Mouse (Mus musculus): ENCODE data around the gene Slfn5. TPM values are rescaled to one million over a fixed set of nuclear protein-coding genes. Genes with fewer than 3 reads are reported as not detected.
"Not testable (repeated sequence)": the region's sequence is repeated elsewhere in the genome, so short reads cannot be mapped to it uniquely, and the experiment has no call there.

Gene Slfn5
- 10 to 100 TPM; 30.9 to 39.7 TPM for total RNA-seq (2021)
- long read RNA-seq, experiment 1, full-length matches to known transcripts: 4 of 20 reads
- long read RNA-seq, experiment 1, partial matches to known transcripts: 5 of 20 reads
- long read RNA-seq, experiment 1, other reads (novel, unspliced or antisense): 11 of 20 reads
- long read RNA-seq, experiment 2: 0 reads

DNA sequence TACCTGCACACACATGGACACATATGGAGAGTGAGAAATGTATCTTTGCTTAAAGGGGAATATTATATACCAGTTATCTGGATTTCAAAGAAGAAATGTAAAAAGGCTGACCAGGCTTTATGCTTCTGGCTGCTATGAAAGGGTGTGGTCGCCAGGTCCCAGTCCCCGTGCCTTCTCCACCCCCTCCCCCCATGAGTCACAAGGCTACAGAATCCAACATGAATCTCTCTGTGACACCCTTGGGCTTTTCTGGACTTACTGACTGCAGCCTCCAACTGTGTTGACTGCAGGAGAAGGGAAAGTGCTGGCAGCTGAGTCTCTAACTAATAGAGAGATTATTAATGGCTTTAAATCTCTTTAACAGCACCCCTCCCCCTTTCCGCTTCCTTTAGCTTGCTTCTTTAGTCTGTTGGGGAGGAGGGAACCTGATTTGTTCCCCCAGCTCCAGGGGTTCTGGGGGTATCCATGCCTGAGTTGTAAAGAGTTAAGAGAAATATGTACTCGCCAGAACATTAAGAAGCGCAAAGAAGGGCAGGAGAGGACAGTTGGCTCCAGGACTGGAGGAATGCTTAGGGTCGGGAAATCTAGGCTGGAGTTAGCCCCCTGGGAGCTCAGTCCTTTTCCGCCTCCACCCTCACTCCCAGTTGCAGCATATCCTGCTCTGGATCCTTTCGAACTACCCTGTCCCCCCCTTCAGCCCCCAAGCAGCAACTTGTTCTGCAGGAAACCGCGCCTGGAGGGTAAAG, at the start of gene Slfn5:
Gene Slfn5, plus strand, starts transcription at position 614 of the 746 bp plus-strand sequence.
- DNase-seq: peak in 1 of 2 experiments; percentile 54

DNA sequence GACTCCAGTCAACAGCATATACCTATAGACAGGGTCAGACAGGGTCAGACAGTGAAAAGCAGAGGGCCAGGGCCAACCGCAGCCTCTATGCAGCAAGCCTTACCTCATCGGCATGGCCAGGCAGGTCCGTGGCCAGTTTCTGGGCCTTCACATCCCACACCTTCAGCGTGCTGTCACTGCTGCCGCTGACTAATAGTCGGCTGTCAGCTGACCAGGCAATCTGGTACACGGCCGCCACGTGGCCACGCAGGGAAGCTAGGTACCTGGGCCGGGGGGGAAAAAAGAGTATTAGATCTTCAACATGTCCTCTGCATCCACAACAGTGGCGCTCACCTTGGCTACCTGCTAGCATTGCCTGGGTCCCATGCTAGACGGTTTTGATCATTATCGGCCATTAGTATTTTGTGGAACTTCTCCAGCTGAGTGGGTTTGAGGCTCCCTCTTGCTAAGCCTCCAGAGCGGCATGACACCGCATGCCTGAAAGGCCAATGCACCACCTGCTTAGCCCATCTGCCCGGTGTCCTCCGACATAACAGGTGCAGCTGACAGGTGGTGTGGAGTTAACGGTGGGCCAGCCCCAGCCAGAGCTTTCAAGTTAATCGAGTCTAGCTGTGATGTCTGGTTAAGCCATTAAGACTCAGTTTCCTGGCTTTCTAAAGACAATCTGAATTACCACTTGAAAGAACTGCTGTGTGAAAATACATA, 49.4 kb upstream of the Slfn5 start:
- no peak for DNase-seq

DNA sequence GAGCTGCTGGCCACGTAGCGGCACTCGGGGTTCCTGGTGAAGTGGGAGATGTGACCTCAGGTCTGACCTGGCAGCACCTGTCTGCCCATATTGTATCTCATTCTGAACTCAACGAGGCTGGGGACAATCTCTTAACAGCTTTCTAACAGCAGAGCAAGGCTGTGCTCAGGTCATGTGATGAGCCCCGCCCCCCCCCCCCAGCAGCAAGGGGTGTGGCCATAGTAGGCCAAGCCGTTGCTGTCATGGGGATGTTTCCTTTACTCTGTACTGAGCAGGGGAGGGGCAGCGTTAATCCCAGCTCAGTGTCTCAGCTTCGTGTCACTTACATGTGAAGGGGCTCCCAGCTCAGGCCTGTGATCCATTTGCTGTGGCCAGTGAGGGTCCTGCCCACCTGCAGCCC, 46.2 kb upstream of the Slfn5 start:
- no peak for DNase-seq

DNA sequence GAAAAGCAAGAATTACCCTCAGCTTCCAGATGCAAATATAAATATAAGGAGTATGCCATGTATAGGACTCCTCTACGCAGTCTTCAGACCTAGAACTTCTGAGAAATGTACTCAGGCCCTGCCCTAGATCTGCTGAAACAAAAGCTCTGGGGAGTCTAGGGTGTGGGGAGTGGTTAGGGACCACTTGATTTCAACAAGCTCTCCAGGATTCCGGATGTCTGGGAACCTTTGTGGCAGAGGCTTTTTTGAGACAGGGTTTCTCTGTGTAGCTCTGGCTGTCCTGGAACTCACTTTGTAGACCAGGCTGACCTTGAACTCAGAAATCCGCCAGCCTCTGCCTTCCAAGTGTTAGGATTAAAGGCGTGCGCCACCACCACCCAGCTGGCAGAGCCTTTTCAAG, 45.3 kb upstream of the Slfn5 start:
- no peak for DNase-seq

DNA sequence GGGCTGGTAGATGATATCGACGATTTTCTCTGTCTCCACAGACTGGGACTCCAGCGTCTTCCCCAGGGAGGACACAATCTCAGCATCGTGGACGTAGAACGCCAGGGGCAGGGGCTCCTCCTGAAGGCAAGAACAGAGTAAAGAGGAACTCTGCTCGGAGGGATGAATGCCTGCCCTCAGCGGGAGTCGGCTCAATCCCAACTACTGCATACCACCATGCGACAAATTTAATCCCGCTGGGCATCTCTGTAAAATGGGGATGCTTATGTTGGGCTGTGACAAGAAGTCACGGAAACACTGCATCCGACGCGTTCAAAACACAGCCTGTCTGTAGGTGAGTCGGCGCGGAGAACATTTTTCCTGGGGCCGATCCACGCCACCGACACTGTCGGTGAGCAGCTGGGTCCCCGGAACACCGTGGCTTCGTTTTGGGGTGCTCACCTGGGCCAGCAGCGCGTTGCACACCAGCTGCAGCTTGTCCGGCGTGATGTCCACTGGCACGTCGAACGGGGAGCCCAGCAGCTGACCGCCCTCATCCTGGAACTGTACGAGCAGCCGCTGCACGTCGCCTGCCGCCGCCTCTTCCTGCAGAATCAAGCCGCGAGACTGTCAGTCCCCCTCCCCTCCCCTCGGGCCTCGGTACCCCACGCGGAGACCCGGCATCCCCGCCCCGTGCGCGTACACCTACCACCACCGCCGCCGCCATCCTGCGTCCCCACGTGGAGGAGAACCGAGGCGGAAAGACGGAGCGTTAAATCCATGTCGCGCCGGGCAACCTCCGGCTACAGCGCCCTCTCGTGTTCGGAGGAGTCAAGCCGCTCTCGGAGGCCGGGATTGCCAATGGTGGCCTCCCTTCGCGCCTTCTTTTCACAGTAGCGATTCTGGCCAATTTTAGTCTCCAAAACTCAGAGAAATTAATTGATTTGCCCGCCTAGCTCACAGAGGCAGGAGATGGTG, 43.2 kb upstream of the Slfn5 start, which contains the start of gene Nle1:
Gene Nle1, minus strand, starts transcription at position 761 of the 957 bp plus-strand sequence.
- DNase-seq: peak; percentile 93 to 94

DNA sequence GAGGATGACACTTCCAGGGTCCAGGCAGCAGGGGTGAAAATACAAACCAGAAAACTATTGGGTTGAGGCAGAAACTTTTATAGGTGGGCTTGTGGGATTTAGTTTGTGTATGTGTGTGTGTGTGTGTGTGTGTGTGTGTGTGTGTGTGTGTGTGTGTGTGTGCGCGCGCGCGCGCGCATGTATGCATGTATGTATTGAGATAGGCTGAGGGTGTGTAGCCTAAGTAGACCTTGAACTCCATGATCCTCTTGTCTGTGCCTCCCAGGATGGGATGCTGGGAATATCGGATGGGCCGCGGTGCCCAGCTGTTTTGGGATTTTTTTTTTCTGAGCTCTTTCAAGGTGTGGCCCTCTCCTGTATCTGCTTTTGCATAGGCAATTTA, 42.5 kb upstream of the Slfn5 start:
- DNase-seq: no peak

DNA sequence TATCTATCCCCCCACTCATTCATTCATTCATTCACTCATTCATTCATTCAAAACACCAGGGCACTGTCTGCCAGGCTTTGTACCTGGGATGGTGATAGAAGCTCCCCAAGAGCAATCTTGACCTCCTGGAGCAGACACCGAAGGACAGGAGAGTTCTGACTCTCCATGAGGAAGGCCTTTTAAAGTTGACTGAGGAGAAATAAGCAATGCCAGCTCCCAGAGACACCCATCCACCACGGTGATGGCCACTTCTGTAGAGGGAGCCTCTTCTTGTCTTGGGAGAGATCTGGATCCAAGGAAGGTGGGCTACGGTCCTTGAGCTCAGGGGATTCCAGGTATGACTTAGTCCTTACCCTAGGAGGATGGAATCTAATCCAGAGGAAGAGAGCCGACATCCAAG, 40.9 kb upstream of the Slfn5 start, which contains the start of gene Unc45b:
Gene Unc45b, plus strand, starts transcription at position 301 of the 400 bp plus-strand sequence.
- DNase-seq: no peak

DNA sequence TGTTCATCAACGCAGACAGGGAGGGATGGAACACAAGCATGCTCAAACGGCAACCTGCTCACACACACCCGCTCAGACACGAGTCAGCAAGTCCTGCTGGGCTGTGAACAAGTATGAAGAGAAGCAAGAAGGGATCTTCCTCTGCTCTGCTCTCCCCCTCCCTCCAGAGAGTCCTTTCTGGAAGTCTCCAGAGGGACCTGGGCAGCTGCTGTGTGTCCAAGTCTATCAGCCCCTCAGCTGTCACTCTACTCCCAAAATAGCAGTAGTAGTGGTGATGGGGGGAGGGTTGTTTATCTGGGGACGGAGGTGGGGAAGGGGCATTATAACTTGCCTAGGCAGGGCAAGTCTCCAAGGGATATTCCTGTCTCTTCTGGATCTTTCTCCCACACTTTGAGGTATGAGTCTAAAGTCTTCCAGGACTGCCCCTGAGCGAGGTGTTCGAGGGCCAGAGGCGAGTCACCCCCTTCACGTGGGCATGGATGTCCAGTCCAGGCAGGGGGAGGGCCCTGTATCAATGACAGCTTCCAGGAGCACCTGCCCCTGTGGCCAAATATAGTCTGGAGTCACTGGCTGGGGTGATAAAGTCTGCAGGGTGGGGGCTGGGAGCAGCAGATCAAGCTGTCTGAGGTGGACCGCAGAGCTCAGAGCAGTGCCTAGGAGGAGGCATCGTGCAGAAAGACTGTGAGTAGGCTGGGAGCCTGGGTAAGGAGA, 40.3 kb upstream of the Slfn5 start:
- no peak for DNase-seq

DNA sequence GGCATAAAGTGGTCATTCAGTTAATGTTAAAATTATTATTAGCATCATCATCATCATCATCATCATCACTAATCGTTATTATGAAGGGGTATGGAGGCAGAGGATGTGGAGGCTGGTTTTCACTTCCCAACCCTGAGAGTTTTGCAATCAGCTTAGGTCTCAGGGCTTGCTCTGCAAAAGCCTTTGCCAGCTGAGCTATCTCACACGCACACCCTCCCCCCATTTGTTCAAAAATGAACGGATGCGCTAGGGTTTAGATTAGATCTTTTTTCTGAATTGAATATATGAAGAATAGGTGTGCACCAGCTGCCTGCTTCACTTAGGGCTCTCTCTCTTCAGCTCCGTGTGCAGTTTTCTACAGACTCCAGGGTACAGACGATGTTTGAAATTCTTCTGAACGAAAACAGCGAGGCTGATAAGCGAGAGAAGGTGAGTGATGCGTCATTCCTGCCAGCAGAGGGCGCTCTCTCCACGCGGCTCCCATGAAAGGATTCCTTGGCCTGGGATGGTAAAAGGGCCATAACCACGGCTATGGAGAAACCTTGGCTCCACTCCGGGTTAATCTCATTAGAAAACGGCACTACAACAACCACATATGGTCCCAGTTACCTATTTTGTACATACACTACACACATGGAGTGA, 36.3 kb upstream of the Slfn5 start:
- peak; percentile 76 to 85 for DNase-seq

DNA sequence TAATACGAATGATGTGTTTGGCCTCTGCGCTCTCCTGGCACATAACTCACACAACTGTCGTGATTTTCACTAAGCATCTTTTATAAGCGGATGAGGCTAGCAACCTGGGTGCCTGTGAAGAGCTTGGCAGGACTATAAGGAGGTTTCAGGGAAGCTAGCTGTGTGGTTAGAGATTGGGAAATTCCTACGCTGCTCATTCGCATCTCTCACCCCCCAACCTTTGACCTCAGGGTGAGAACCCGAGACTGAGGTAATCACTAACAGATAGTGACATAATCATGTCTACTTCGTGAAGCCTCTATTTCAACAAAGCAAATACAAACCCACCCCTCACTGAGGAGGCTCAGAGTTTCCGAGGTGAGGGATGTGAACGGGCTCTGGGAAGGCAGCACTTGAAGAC, 30.4 kb upstream of the Slfn5 start:
- no peak for DNase-seq

DNA sequence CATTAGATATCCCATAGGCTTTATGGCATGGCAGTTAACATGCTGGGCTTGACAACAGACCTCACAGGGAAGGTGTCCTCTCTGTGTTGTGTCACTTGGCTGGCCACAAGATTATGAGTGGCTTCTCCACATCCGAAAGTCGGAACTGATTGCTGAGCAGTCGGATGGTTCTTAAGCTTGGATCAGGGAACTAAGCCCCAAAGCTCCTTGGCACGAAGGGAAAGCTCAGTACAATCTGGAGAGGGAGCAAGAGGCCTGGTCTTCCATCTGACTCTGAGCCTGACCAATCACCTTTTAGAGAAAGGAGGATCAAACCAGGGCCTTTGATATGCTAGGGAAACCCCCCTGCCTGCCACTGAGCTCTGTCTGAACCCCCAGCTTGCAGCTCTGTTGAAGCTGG, 29.5 kb upstream of the Slfn5 start:
- no peak for DNase-seq

DNA sequence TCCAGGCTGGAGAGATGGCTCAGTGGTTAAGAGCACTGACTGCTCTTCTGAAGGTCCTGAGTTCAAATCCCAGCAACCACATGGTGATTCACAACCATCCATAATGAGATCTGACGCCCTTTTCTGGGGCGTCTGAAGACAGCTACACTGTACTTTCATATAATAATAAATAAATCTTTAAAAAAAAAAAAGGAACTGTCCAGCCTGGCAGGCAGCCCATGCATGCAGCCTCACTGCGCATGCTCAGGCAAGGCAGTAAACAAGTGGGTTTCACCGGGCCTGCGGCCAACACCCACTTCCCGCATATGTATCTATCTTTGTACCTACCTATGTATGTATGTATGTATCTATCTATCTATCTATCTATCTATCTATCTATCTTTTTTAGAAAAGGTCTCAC, 27.2 kb upstream of the Slfn5 start:
- not testable (repeated sequence) for DNase-seq

DNA sequence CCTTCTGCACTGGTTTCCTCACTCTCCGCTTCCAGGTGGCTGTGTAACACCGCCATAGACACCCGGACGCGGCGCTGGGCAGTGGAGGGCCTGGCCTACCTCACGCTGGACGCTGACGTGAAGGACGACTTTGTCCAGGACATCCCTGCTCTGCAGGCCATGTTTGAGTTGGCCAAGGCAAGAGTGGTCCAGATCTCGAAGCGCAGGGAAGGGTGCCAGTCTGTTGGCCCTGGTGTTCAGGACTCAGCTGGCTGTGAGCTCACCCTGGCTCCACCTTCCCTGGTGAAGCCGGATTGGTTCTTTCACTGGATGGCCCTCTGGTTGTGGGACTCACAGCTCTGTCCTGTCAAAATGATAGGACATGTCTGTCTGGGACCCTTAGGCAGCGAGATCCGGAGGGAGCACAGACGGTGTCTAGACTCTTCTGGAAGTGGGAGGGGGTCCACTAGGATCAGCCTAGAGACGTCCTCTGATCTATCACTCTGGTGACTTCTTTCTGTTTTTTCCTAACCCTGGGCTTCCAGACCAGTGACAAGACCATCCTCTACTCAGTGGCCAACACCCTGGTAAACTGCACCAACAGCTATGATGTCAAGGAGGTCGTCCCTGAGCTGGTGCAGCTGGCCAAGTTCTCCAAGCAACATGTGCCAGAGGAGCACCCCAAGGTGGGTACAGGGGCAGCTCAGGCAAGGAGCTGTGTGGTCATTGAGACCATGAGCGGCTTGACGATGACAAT, 22.1 kb upstream of the Slfn5 start:
- no peak for DNase-seq

DNA sequence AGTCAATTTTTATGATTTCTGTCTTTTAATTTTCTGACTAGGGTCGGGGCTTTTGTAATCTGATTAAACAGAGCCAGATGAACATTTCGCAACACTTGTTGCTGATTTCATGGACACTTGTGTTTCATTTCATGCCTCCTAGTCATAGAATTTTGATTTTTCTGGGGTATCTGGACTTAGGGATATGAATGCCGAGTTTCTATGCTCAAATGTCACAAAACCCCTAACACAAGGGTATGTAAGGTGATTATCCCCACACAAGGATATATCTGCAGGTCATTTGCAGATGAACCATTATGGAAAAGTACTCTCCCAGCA, 21.6 kb upstream of the Slfn5 start:
- DNase-seq: no peak

DNA sequence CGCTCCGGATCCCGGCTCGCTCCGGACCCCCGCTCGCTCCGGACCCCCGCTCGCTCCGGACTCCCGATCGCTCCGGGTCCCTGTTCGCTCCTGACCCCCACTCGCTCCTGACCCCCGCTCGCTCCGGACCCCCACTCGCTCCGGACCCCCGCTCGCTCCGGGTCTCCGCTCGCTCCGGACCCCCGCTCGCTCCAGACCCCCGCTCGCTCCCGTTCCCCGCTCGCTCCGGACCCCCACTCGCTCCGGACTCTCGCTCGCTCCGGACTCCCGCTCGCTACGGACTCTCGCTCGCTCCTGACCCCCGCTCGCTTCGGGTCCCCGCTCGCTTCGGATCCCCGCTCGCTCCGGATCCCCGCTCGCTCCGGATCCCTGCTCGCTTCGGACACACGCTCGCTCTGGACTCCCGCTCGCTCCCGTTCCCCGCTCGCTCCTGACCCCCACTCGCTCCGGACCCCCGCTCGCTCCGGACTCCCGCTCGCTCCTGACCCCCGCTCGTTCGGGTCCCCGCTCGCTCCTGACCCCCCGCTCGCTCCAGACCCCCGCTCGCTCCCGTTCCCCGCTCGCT, 20.7 kb upstream of the Slfn5 start:
- peak in 1 of 2 experiments; percentile 34 for DNase-seq

DNA sequence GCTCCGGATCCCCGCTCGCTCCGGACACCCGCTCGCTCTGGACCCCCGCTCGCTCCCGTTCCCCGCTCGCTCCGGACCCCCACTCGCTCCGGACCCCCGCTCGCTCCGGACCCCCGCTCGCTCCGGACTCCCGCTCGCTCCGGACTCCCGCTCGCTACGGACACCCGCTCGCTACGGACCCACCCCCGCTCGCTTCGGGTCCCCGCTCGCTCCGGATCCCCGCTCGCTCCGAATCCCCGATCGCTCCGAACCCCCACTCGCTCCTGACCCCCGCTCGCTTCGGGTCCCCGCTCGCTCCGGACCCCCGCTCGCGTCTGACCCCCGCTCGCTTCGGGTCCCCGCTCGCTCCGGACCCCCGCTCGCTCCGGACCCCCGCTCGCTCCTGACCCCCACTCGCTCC, 20.0 kb upstream of the Slfn5 start:
- not testable (repeated sequence) for DNase-seq

DNA sequence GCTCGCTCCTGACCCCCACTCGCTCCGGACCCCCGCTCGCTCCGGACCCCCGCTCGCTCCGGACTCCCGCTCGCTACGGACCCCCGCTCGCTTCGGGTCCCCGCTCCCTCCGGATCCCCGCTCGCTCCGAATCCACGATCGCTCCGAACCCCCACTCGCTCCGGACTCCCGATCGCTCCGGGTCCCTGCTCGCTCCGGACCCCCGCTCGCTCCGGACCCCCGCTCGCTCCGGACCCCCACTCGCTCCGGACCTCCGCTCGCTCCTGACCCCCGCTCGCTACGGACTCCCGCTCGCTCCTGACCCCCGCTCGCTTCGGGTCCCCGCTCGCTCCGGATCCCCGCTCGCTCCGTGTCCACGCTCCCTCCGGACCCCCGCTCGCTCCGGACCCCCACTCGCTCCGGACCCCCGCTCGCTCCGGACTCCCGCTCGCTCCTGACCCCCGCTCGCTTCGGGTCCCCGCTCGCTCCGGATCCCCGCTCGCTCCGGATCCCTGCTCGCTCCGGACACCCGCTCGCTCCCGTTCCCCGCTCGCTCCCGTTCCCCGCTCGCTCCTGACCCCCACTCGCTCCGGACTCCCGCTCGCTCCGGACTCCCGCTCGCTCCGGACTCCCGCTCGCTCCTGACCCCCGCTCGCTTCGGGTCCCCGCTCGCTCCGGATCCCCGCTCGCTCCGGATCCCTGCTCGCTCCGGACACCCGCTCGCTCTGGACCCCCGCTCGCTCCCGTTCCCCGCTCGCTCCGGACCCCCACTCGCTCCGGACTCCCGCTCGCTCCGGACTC, 19.3 kb upstream of the Slfn5 start:
- DNase-seq: peak in 1 of 2 experiments; percentile 41

DNA sequence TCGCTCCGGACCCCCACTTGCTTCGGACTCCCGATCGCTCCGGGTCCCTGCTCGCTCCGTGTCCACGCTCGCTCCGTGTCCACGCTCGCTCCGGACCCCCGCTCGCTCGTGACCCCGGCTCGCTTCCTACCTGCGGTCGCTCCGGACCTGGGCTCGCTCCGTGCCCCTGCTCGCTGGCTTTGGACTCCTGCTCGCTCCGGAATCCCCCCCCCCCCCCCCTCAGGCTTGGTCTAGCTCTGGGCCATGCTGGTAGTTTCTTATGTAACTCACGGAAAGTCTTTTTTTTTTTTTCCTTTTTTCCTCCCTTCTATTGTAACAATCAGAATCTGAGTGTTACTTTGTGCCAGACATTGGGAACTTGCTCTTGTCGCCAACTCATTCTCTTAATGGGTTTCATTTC, 18.0 kb upstream of the Slfn5 start:
- DNase-seq: no peak

DNA sequence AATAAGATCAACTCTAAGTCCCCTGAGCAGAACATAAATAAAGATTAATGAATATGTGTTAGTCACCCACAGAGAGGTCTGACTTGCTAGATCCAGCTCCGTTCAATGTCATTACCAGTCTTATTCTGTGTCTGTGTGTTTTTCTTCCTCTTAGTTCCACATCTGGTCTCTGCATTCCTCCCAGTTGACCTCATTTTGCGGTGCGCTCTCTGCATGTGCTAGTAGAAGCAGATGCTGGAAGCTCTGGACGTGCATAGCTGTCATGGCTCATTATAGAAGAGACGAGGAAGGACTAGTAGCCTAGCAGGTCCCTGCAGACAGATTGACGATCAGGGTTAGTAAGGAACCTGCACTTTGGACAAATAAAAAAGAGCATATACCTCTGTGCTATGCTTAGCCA, 7.8 kb upstream of the Slfn5 start:
- no peak for DNase-seq
